Mouse (Mus musculus) Patski (cell line): ENCODE results near the gene Hspb6. TPM values are rescaled to one million over a fixed set of nuclear protein-coding genes. Genes with fewer than 3 reads are reported as not detected.

Experiments used
- ATAC-seq: fragments of 100-300 bp; one replicate; pipeline ENCODE4 v1.8.0; 2021
- CTCF ChIA-PET: fragments of 350-600 bp; sonication (Branson Sonifier 250); formaldehyde crosslinking; loops from one replicate; lab custom pipeline; 2022; ENCODE audit warnings: inconsistent platforms; lab: Charles Lee
- POLR2A ChIA-PET: fragments of 350-600 bp; sonication (Branson Sonifier 250); formaldehyde crosslinking; loops from one replicate; lab custom pipeline; 2022; ENCODE audit warnings: antibody characterized with exemption, inconsistent platforms; lab: Charles Lee
- DNase-seq: peaks from one replicate; pipeline ENCODE4 v3.0.0-alpha.2; 2011; ENCODE audit warnings: low read depth, low spot score
- H3K27me3 ChIP-seq: fragments of 371-371 bp; one replicate; pipeline ENCODE4 v1.5.1; 2021
- CTCF ChIP-seq: fragments of 100-300 bp; IDR thresholded peaks from one replicate; pipeline ENCODE4 v1.5.1; 2021
- in situ Hi-C: fragments of 300-500 bp; cut with MboI; formaldehyde crosslinking; loops from 3 replicates; pipeline ENCODE4 v1.11.1; 2018; ENCODE audit warnings: low pct_unique_long_range_greater_than_20kb, mixed read lengths
- polyA plus RNA-seq: library from polyadenylated mRNA; unstranded; gene quantifications from one replicate; pipeline ENCODE4 v1.2.3, GENCODE M21; 2021

Hspb6 gene
- 29.8 TPM for polyA plus RNA-seq

DNA sequence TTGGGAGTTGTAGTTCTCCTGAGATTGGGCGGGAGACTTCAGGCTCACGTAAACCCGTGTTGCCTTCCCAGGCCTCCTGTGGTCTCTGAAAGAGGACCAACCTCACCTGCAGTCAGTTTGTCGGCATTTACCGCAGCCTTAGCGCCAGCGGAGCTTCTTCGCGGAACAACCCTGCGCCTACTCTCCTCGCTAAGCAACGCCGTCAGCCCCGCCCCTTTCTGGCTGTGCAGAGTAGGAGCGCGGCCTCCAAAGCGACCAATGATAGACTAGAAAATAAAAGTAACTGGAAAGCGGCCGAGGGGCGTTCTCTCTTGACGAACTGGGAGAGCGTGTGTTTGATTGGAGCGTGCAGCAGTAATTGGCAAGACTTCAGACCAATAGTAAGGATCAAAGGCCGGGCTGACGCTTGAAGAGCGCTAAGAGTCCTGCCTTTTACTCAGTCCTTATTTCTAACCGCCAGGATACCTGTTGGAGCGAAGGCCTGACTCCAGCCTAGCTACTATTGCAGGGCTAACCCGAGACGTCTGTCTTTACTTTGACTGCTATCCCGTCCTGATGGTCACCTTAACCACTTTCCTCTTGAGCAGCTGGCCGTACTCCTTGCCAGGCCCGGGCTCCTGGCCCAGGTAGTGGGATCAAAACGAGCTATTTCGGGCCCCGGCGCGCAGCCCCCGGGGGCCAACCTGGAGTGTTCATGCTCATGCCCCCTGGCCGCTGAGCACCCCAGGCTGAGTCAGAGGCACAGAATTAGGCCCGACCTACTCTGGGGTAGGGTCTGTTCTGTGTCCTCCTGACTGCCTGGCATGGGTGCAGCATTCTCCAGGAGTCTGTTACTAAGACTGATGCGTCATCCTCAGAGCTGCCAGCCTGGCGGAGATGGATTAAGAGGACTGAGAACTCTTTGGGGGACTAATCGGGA, at the start of gene Hspb6, which contains the start of gene Proser3:
Hspb6 (plus strand) TSS at position 77 of the 919 bp plus-strand sequence.
Proser3 (minus strand) TSS at position 198 of the 919 bp plus-strand sequence.
- POLR2A ChIA-PET = interaction anchor here (0.7 to 1.0 kb wide), 3 partner anchors 10 to 33 kb away, joined by 3 read pairs; partner anchors contain the start of genes Gm49396 and U2af1l4
- peak; percentile 94 for DNase-seq
- in situ Hi-C loops = loop anchor here (10.0 kb wide), 1 partner anchor 1728 kb away; the partner anchor contains the start of gene Ech1
- no peak for TF ChIP-seq CTCF
- peak; percentile 97 for ATAC-seq
- no peaks in the 10 kb centered on the region for H3K27me3 ChIP-seq
- CTCF ChIA-PET = interaction anchor here (0.8 to 1.8 kb wide), 4 partner anchors 16 to 61 kb away, joined by 3 to 6 read pairs (median 6); no protein-coding TSS in a partner anchor

DNA sequence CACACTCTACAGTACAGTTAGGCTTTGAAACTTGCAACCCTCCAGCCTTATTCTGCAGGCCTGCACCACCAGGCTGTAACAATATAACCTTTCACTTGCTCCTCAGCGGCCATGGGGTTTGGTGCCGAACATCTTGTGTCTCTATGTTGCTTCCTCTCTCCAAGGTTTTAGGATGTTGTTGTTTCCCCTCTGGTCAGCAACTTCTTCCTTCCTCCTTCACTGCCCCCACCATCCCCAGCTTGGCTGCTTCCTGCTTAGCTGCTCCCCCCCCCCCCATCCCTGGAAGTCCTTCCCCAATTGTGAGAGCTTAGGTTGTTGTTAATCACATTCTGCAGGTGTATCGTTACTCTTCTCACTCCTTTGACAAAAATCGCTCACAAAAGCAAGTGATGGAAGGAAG, 43.9 kb upstream of the Hspb6 start:
- TF ChIP-seq CTCF = no peak
- H3K27me3 ChIP-seq = peaks cover 13% of the 10 kb centered on the region
- in situ Hi-C loops = no loop called here
- no peak for ATAC-seq
- ChIA-PET POLR2A (no interaction called here), CTCF (no interaction called here)
- no peak for DNase-seq

DNA sequence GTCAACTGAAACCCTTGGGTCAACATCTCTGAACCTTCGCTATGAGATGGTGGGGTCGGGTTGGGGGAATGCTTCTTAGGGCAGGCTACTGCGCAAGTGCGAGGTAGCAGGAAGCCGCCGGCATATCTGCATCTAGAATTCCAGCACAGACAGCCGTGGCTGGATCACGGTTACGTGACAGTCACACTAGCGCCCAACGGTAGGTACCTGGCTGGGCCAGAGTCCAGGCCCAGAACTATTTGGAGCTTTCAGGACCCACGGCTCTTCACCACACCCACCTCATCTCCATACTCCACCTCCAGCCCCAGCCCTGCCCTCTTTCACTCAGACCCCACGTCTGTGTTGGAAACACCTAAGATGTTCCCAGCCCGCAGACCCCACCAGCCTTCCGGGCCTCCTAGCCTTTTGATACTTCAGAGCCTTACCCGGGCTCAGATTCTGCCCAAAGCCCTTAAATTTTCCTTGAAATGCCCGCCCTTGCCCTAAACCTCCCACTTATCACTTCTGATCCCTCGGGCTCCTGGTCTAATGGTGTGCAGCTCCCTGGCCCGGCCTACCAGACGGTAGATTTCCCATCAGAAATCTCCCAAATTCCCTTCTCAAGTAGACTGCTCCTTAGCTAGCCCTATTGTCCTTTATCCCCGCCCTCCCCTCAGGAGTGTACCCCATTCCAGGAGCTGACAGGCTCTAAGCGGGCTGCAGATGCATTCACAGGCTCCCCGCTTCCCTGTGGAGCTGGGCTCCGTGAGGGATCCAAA, 36.8 kb upstream of the Hspb6 start:
- DNase-seq = no peak
- ChIA-PET POLR2A (no interaction called here), CTCF (no interaction called here)
- no peak for TF ChIP-seq CTCF
- H3K27me3 ChIP-seq = no peaks in the 10 kb centered on the region
- in situ Hi-C loops = no loop called here
- no peak for ATAC-seq

DNA sequence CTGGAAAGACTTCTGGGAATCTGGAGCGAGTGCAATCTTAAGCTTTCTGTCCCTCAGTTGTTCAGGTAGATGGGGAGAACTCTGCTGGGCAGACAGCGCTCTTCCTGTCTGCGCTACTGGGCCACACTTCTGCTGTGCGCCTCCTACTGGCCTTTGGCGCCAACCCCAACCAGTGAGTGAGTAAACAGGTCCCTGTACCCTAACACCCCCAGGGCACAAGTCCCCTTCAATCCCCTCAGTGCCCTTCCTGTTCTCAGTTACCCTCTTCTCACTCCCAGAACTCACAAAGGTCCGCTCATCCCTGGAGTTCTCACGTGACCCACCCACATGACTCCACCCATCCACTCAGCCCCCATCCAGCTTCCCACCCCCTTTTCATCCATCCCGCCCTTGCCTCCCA, 33.7 kb upstream of the Hspb6 start:
- ChIA-PET CTCF (no interaction called here), POLR2A (interaction anchor here (0.5 kb wide), 1 partner anchor 25 kb away, joined by 5 read pairs; no protein-coding TSS in a partner anchor)
- TF ChIP-seq CTCF = no peak
- ATAC-seq (no peak), DNase-seq (no peak)
- in situ Hi-C loops = no loop called here
- H3K27me3 ChIP-seq = no peaks in the 10 kb centered on the region

DNA sequence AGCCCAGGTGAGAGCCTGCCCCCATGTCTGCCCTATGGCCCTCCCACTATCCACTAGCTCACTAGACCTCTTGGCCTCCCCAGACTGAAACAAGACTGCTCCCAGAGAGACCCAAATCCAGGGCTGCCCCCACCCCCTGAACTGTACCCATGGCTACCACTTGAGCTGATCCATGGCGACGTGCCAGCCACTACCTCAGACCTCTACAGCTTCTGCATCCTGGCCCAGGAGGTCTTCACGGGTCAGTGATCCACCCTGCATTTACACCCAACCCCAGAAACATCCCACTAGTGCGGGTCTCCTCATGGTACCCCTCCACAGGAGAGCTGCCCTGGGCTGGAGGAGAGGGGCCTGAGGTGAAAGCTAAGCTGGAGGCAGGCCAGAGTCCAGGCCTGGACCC, 31.6 kb upstream of the Hspb6 start:
- CTCF ChIA-PET = interaction anchor here (0.8 kb wide), 1 partner anchor 11 kb away, joined by 3 read pairs; no protein-coding TSS in a partner anchor
- no peak for TF ChIP-seq CTCF
- in situ Hi-C loops = no loop called here
- ATAC-seq (no peak), DNase-seq (no peak)
- POLR2A ChIA-PET = no interaction called here
- H3K27me3 ChIP-seq = no peaks in the 10 kb centered on the region

DNA sequence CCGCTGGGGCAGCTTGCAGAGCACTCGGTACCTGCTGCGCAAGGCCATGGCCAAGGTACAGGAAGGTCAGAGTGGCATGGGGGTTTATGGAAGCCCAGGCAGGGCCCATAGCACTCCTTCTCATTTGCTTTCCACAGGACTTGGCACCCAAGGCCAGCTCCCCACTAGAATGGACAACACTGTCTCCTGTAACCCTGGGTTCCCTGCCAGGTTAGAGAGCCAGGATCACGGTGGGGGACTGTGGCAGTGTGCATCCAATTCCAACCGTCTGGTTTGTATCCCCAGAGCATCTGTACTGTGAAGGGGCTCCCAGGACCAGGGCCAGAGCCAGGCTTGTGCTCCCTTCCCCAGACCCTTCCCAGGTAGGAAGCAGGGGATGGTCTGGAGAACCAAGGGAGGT, 31.1 kb upstream of the Hspb6 start:
- no peaks in the 10 kb centered on the region for H3K27me3 ChIP-seq
- no peak for TF ChIP-seq CTCF
- ATAC-seq = no peak
- CTCF ChIA-PET = interaction anchor here (0.8 kb wide), 1 partner anchor 11 kb away, joined by 3 read pairs; no protein-coding TSS in a partner anchor
- in situ Hi-C loops = no loop called here
- DNase-seq = no peak
- POLR2A ChIA-PET = no interaction called here

DNA sequence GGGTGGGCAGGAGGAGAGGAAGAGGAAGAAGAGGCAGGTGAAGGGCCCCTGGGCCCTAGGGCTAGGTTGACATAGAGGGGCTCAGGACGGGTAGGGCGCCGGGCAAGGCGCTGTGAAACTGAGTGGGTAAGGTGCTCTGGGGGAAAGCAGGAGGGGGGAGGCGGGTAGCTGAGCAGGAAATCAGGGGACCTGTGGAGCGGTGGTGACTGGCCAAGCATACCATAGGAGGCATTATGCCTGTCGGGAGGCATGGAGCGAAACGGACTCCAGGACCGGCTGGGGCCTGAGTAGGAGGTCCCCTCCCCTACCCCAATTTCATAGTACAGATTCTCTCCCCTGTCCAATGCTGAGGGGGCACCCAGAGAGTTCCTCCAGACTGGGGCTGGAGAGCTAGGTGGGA, 29.1 kb upstream of the Hspb6 start:
- DNase-seq (no peak), ATAC-seq (no peak)
- ChIA-PET POLR2A (no interaction called here), CTCF (no interaction called here)
- no peak for TF ChIP-seq CTCF
- no peaks in the 10 kb centered on the region for H3K27me3 ChIP-seq
- in situ Hi-C loops = no loop called here

DNA sequence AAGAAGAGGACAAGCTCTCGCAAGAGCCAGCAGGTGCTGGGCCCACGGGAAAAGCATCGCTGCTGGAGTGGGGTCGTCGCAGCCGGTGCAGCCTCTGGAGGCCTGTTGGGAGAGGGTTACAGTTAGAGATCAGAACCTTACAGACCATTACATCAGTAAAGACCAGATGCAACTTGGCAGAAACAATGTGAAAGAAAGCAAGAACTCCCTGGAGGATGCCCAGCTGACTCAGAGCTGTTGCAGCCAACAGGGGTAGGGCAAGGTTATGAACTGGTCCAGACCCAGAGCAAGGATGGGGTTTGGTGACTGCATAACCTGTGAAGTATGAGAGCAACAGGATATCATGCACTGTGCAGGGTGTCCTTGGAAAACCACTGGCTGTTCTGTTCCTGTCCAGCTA, 27.5 kb upstream of the Hspb6 start:
- CTCF ChIA-PET = interaction anchor here (1.1 kb wide), 1 partner anchor 31 kb away, joined by 4 read pairs; the partner anchor contains the start of gene Prodh2
- in situ Hi-C loops = no loop called here
- no peaks in the 10 kb centered on the region for H3K27me3 ChIP-seq
- DNase-seq = no peak
- no peak for ATAC-seq
- POLR2A ChIA-PET = no interaction called here
- TF ChIP-seq CTCF = no peak

DNA sequence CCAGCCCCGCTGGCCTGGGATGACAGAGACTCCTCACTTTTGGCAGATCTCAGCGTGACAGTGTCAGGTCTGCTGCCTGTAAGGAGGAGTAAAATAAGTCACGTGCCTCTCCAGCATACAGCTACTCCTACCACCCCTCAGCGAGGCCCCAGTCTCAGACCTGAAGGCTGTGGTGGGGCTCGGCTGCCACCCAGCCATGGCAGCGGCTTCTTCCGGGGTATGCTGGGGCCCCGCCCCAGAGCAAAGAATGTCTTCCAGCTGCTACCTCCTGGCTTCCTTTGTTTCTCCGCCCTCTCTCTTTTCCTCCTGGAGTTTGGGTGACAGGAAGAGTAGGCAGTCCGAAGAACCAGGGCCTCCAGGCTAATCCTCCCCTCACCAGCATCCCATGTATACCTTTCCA, 26.0 kb upstream of the Hspb6 start:
- no peak for DNase-seq
- ChIA-PET CTCF (no interaction called here), POLR2A (no interaction called here)
- ATAC-seq = no peak
- in situ Hi-C loops = no loop called here
- no peak for TF ChIP-seq CTCF
- no peaks in the 10 kb centered on the region for H3K27me3 ChIP-seq

DNA sequence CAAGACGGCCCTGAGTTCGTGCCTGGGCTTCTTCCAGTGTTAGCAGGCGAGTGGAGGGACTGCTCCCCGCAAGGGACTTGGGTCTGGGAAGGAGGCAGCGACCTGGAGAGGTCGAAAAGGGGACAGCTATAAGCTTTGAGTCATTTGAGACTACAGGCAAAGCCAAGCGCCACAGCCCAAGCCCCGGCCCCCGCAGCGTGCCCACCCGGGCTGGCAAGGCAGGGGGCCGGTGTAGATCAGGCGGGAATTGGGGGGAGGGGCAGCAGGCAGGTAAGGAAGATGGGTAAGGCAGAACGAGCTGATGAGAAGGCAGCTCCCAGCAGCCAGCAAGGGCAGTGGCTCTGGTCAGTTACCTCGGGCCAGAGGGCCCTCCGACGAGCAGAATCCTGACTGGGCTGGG, 25.6 kb upstream of the Hspb6 start:
- TF ChIP-seq CTCF = no peak
- in situ Hi-C loops = no loop called here
- ChIA-PET CTCF (no interaction called here), POLR2A (no interaction called here)
- ATAC-seq (no peak), DNase-seq (no peak)
- no peaks in the 10 kb centered on the region for H3K27me3 ChIP-seq
